Mouse (Mus musculus): ENCODE measurements around the gene Erc2.

GRCm38 (mm10) chr14:28321916-28322534 is 699.8 kb downstream of the Erc2 start:
- TF ChIP-seq GATA1 (IDR thresholded peaks at IDR 0.05; ENCODE audit: borderline replicate concordance, low read length) (no peak), FLI1 (IDR thresholded peaks at IDR 0.05; ENCODE audit: low read length) (no peak)
